Mouse (Mus musculus) E14TG2a.4 (cell line): ENCODE results near the gene Nisch.

Experiments
- H3K27me3 ChIP-seq: 2 replicates; pipeline ENCODE4 v1.6.1; 2014; ENCODE audit warnings: low read length, control low read depth; ENCODE audit not compliant: insufficient read depth
- H3K36me3 ChIP-seq: 2 replicates; pipeline ENCODE4 v1.6.1; 2014; ENCODE audit warnings: low read length, control low read depth; ENCODE audit not compliant: insufficient read depth
- H3K4me1 ChIP-seq: replicated peaks from 2 replicates; pipeline ENCODE4 v1.6.1; 2014; ENCODE audit warnings: low read depth, low read length, control low read depth
- H3K4me3 ChIP-seq: replicated peaks from 2 replicates; pipeline ENCODE4 v1.5.1; 2014; ENCODE audit warnings: mild to moderate bottlenecking, low read length
- H3K9me3 ChIP-seq: 2 replicates; pipeline ENCODE4 v1.6.1; 2014; ENCODE audit warnings: low read length, control low read depth
- CTCF ChIP-seq: conservative IDR thresholded peaks from 2 replicates; pipeline ENCODE4 v1.5.1; 2014; ENCODE audit warnings: low read length
- NANOG ChIP-seq: IDR thresholded peaks from 2 replicates; pipeline ENCODE4 v1.6.1; 2014; ENCODE audit warnings: borderline replicate concordance, low read length, mixed read lengths
- POU5F1 ChIP-seq: IDR thresholded peaks from 2 replicates; pipeline ENCODE4 v1.6.1; 2014; ENCODE audit warnings: low read length, borderline replicate concordance

Gene Nisch

DNA sequence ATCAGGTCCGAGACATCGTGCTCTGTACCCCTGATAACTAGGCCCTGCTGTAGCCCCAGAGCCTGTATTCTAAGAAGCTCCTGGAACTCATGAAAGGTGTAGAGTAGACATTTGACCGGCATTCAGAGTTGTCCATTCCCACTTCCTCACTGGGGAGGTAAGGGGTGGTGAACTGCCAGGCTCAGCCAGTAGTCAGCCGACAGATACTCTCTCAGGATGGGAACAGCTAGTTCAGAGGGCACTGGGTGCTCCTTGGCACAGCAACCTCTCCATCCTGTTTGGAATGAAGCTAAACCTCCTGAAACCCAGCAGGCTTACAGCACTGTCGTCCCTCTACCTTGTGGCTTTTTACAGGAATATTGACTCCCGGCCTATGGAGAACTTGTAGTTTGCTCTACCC lies 4.9 kb downstream of the Nisch start:
- Histone ChIP-seq H3K27me3 (peaks cover 11% of the 10 kb centered on the region), H3K4me1 (peaks cover 26% of the 10 kb centered on the region), H3K9me3 (no peaks in the 10 kb centered on the region), H3K4me3 (no peak overlapping the region), H3K36me3 (no peaks in the 10 kb centered on the region)
- TF ChIP-seq CTCF = no peak
- no peak for TF ChIP-seq POU5F1
- TF ChIP-seq NANOG = no peak

- Histone ChIP-seq H3K27me3 (peaks cover 2% of the 10 kb centered on the region; the same call in 1 of the 2 replicates), H3K9me3 (no peaks in the 10 kb centered on the region), H3K4me3 (no peak overlapping the region), H3K4me1 (peaks cover 28% of the 10 kb centered on the region), H3K36me3 (peaks cover 12% of the 10 kb centered on the region)
- no peak for TF ChIP-seq CTCF
- TF ChIP-seq NANOG = no peak
- TF ChIP-seq POU5F1 = no peak
Measured at GRCm38 (mm10) chr14:31209133-31209557, 7.6 kb downstream of the Nisch start.

DNA sequence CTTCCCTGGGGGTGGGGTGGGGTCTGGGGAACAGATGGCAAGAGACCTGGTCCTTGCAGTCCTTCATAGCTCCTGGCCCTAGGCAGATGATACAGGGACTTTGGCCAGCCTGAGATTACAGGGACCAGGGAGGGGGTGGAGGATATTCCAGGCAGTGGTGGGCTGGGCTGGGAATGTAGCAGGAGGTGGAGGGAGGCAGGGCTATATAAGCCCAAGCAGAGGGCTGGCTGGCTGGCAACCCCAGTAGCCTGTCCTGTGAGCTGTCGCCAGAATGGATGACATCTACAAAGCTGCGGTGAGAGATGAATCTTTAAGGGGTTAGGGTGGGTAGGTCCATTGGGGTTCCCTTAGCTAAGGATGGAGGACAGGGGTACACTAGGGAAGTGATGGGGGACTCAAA lies 8.7 kb downstream of the Nisch start, which contains the start of gene Tnnc1:
TSS of gene Tnnc1 (plus strand) at position 229 of the 400 bp plus-strand sequence.
- no peaks in the 10 kb centered on the region for H3K9me3 ChIP-seq
- H3K27me3 ChIP-seq = peaks cover 2% of the 10 kb centered on the region; the same call in 1 of the 2 replicates
- H3K36me3 ChIP-seq = peaks cover 22% of the 10 kb centered on the region
- peak within 1 kb of the TSS; percentile 88 for H3K4me3 ChIP-seq
- peaks cover 32% of the 10 kb centered on the region for H3K4me1 ChIP-seq
- TF ChIP-seq CTCF (no peak), POU5F1 (no peak), NANOG (no peak)

- Histone ChIP-seq H3K4me3 (peak overlapping the region; percentile 88), H3K36me3 (peaks cover 31% of the 10 kb centered on the region), H3K9me3 (no peaks in the 10 kb centered on the region), H3K4me1 (peaks cover 32% of the 10 kb centered on the region), H3K27me3 (peaks cover 2% of the 10 kb centered on the region; the same call in 1 of the 2 replicates)
- TF ChIP-seq POU5F1 (no peak), NANOG (no peak), CTCF (no peak)
Measured at GRCm38 (mm10) chr14:31207070-31207830, 9.5 kb downstream of the Nisch start.

DNA sequence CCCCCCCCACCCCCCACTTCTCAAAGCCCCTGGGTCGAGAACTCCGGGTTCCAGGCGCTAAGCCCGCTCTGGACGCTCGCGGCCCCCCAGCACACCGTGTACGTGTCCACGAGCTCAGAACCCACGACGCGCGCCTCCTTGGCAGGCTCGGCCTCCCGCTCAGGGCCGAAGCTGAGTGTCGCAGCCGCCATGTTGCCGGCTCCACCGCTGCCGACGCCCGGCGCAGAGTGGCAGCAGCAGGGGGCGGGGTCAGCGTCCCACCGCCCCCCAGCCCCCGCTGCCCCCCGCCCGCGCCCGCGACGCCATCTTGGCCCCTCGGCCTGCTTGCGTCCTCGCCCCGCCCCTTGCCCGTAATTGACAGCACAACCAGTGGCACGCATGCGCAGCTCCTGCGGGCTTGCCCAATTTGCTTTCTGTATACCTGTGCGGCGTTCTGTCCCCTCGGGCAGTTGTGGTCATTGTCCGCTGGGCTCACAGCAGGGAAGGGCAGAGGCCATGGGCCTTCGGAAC lies 10.2 kb downstream of the Nisch start:
- H3K27me3 ChIP-seq = peaks cover 2% of the 10 kb centered on the region; the same call in 1 of the 2 replicates
- H3K9me3 ChIP-seq = no peaks in the 10 kb centered on the region
- H3K36me3 ChIP-seq = peaks cover 38% of the 10 kb centered on the region
- peaks cover 32% of the 10 kb centered on the region for H3K4me1 ChIP-seq
- peak overlapping the region; percentile 88 for H3K4me3 ChIP-seq
- TF ChIP-seq NANOG (no peak), POU5F1 (no peak), CTCF (no peak)

DNA sequence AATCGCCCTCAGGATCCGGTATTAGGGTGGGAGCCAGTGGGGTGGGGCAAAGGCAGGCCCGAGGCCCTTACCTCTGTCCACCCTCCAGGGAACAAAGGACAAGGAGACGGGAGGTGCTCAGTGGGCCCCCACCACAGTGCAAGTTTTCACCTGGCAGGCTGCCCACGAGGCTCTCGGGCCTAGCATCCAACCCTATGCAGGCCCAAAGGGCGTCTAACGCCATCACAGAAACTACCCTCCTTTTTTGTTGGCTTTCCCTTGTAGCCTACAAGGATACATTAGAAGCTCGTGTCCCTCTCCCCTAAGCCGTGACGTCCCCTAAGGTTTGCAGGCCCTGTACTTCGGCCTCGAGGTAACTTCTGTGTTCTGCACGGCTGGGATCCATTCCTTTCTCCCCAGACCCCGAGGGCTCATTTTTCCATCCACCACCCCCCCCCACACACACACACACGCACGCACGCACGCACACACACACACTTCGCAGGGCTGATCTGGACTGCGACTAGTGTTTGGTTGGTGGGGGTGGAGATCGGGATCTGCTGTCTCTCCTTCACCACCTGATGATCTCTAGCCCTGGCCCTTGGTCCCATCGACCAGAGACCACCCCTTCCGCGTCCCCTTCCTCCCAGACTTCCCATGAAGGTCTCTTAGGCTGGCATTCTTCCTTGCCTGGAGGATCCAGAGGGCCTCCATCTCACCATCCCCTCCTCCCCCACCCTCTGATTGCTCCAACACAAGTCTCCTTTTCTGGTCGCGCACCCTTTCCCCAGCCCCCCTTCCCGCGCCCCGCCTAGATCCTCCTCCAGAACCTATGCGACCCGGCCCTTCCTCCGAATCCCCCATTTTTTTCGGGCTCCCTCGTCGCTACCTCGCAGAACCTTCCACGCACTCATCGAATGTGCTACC lies 10.9 kb downstream of the Nisch start:
- TF ChIP-seq CTCF (no peak), POU5F1 (no peak), NANOG (no peak)
- no peaks in the 10 kb centered on the region; the same call in 1 of the 2 replicates for H3K27me3 ChIP-seq
- peaks cover 31% of the 10 kb centered on the region for H3K4me1 ChIP-seq
- H3K4me3 ChIP-seq = peak overlapping the region; percentile 88
- H3K9me3 ChIP-seq = no peaks in the 10 kb centered on the region
- H3K36me3 ChIP-seq = peaks cover 45% of the 10 kb centered on the region

- H3K27me3 ChIP-seq = no peaks in the 10 kb centered on the region; the same call in 1 of the 2 replicates
- H3K4me1 ChIP-seq = peaks cover 36% of the 10 kb centered on the region
- no peak for TF ChIP-seq CTCF
- no peak for TF ChIP-seq POU5F1
- no peak for TF ChIP-seq NANOG
- H3K4me3 ChIP-seq = peak overlapping the region; percentile 88
- H3K9me3 ChIP-seq = no peaks in the 10 kb centered on the region
- peaks cover 51% of the 10 kb centered on the region for H3K36me3 ChIP-seq
Measured at GRCm38 (mm10) chr14:31205244-31205561, 11.5 kb downstream of the Nisch start.

- H3K27me3 ChIP-seq = no peaks in the 10 kb centered on the region; the same call in 1 of the 2 replicates
- TF ChIP-seq POU5F1 (no peak), CTCF (no peak), NANOG (no peak)
Measured at GRCm38 (mm10) chr14:31204844-31205243, 11.9 kb downstream of the Nisch start.

GRCm38 (mm10) chr14:31200038-31200437 lies 16.7 kb downstream of the Nisch start:
- Histone ChIP-seq H3K9me3 (no peaks in the 10 kb centered on the region), H3K4me3 (no peak overlapping the region), H3K36me3 (peaks cover 95% of the 10 kb centered on the region), H3K4me1 (peaks cover 40% of the 10 kb centered on the region), H3K27me3 (no peaks in the 10 kb centered on the region)
- no peak for TF ChIP-seq CTCF
- TF ChIP-seq NANOG = no peak
- TF ChIP-seq POU5F1 = no peak

More at GRCm38 (mm10) chr14:31204844-31205243, 11.9 kb downstream of the Nisch start:
- Histone ChIP-seq H3K36me3 (peaks cover 55% of the 10 kb centered on the region), H3K9me3 (no peaks in the 10 kb centered on the region), H3K4me3 (peak overlapping the region; percentile 88), H3K4me1 (peaks cover 36% of the 10 kb centered on the region)
